Mouse (Mus musculus): ENCODE results near the gene Actr1b.

Gene Actr1b

GRCm38 (mm10) chr1:36714311-36714710, at the start of gene Actr1b:
Actr1b (minus strand) TSS chr1:36714422.
- no peak for DNase-seq (ENCODE audit: low spot score in 2 of 2)

DNA sequence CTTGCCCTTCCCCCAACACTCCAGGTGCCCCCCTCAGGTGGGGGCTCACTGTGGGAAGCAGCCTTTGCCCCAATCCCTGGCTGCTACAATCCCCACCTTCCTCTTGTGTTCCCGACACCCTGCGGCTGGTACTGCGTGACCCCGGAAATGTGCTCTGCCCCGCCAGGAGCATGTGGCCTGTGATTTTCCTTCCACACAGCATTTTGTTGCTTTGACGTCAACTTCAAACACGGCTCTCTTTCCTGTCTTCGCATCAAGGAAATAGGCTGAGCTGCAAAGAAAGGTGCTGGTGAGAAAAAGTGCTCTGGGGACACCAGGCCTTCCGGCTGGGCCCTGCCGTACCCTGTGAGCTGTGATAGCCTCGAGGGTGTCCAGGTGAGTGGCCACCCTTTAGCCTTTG, 47.3 kb upstream of the Actr1b start, which contains the start of gene Zap70:
Gene Zap70 (plus strand): TSS at position 231 of the 400 bp plus-strand sequence.
- DNase-seq (ENCODE audit: low spot score in 2 of 2) = no peak

- no peak for DNase-seq (ENCODE audit: low spot score in 2 of 2)
Observed at GRCm38 (mm10) chr1:36761061-36761460, 46.8 kb upstream of the Actr1b start.

- DNase-seq (ENCODE audit: low spot score in 2 of 2) = no peak
Observed at GRCm38 (mm10) chr1:36760401-36760800, 46.2 kb upstream of the Actr1b start.

- DNase-seq (ENCODE audit: low spot score in 2 of 2) = no peak
Observed at GRCm38 (mm10) chr1:36759076-36759475, 44.9 kb upstream of the Actr1b start.

- DNase-seq (ENCODE audit: low spot score in 2 of 2) = no peak
Observed at GRCm38 (mm10) chr1:36758553-36758952, 44.3 kb upstream of the Actr1b start.

- DNase-seq (ENCODE audit: low spot score in 2 of 2) = no peak
Observed at GRCm38 (mm10) chr1:36753932-36754675, 39.9 kb upstream of the Actr1b start.

DNA sequence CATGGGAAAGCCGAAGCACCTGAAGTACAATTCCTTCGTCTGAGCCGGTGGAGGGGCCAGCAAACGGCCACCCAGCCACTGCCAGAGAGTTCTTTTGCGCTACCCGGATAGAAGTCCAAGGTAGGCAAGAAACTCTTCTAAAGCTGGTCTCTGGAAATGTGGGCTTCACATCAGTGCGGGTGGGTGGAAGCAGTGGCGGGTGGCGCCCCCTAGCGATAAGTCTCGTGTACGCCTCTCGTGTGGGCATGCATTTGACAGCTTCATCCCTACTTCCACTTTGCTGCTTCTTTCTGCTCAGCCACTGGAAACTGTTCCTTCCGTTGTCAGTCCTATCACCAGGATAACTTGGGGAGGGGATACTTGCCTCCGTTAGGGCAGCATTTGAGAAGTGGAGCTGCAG, 32.2 kb upstream of the Actr1b start:
- DNase-seq (ENCODE audit: low spot score in 2 of 2) = peak; percentile 51 to 60

- DNase-seq (ENCODE audit: low spot score in 2 of 2) = no peak
Observed at GRCm38 (mm10) chr1:36745661-36746060, 31.4 kb upstream of the Actr1b start.

- peak; percentile 72 to 79 for DNase-seq (ENCODE audit: low spot score in 2 of 2)
Observed at GRCm38 (mm10) chr1:36744268-36744944, 30.2 kb upstream of the Actr1b start.

- DNase-seq (ENCODE audit: low spot score in 2 of 2) = no peak
Observed at GRCm38 (mm10) chr1:36743046-36743445, 28.8 kb upstream of the Actr1b start.

GRCm38 (mm10) chr1:36739231-36739630, 25.0 kb upstream of the Actr1b start:
- DNase-seq (ENCODE audit: low spot score in 2 of 2) = no peak

GRCm38 (mm10) chr1:36737300-36737699, 23.1 kb upstream of the Actr1b start:
- peak; percentile 71 to 81 for DNase-seq (ENCODE audit: low spot score in 2 of 2)

- no peak for DNase-seq (ENCODE audit: low spot score in 2 of 2)
Observed at GRCm38 (mm10) chr1:36724057-36724431, 9.8 kb upstream of the Actr1b start.

GRCm38 (mm10) chr1:36723146-36724056, 9.2 kb upstream of the Actr1b start:
- DNase-seq (ENCODE audit: low spot score in 2 of 2) = no peak

- no peak for DNase-seq (ENCODE audit: low spot score in 2 of 2)
Observed at GRCm38 (mm10) chr1:36718786-36719185, 4.6 kb upstream of the Actr1b start.

DNA sequence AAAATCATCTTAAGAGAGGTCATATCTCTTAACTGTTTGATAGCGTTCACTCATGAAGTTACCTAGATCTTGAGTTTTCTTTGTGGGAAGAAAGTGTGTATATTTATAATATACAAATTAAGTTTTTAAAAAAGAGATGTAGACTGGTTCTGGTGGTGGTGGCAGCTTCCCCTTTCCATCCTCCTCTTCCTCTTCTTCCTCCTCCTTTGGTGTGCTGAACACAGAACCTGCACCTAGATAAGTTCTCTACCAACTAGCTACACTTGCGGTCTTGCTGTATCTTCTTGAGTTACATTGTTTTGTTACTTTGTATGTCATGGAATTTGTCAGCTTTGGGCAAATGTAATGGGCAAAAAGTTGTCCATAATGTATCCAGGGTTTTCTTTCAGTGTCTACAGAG, 3.1 kb downstream of the Actr1b start:
- no peak for DNase-seq (ENCODE audit: low spot score in 2 of 2)

DNA sequence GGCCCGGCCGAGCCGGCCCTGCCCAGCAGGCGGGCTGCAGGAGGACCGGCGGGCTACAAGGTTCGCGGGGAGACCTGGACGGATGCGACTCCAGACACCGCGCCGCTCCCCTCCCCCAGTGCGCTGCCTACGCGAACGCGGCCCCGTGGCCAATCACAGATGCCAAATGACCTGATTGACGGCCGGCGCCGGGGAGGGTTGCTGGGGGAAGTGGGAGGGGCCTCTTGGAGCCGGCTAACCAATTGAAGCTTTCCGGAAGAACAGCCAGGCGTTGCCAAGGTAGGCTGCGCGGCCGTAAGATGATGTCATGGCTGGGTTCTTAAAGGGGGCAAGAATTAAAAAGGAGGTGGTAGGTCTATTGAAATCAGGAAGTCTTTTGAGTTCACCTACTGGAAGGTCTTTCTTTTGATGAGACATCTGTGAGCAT, 4.4 kb downstream of the Actr1b start, which contains the start of gene 4933424G06Rik:
Gene 4933424G06Rik (plus strand): TSS at position 296 of the 427 bp plus-strand sequence.
- peak; percentile 96 for DNase-seq (ENCODE audit: low spot score in 2 of 2)

DNA sequence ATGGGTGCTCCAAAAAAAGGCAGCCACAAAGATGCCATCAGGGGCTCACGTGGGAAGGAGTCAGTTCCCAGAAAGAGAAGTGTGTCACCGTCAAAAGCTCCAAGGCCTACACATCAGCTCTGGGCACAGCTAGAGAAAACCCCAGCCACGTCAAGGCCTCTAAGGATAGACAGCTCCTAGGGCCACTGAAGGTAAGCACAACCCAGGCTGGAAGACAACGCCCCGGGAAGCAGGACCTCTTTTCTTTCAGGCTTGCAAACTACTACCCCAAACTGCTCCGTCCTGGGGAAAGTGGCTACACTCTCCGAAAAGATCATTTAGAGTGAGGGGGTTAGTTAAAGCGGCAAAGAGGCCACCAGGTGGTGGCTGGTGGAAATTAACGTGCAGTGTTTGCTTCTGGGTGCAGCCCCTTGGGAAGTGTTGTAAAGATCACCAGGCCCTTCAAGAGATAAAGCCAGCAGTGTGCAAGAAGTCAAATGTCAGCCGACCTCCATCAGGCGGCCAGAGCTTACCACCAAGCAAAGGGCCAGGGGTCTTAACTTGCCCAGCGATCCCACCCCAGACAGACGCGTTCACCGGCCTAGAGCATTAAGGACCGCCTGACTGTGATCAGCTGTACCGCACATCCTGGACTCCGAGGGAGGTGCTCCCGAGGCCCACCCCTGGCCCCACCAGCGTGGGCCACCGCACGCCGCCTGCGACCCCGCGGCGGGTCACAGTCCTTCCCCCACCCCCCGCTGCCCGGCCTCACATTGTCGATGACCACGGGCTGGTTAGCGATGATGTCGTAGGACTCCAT, 5.0 kb downstream of the Actr1b start:
- no peak for DNase-seq (ENCODE audit: low spot score in 2 of 2)

DNA sequence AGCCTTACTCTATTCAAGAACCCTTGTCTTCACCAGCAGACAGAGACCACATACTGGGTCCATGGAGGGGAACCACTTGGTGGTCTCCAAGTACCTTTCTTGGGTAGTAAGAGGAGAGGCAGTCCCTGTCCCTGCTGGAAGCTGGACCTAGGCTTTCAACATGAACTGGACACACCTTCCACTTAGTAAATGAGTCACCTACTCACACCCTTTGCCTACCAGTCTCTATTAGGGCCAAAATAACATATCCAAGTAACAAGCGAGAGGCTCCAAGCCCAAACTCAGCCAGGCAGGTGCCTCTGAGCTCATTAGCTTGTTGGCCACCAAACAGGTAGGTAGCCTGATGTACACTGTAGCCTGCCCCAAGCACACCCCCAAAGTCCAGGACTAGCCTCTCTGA, 5.6 kb downstream of the Actr1b start:
- no peak for DNase-seq (ENCODE audit: low spot score in 2 of 2)

GRCm38 (mm10) chr1:36707797-36708196, 6.4 kb downstream of the Actr1b start:
- DNase-seq (ENCODE audit: low spot score in 2 of 2) = no peak

Measured in cerebellum, postnatal 4 days (tissue).